Mouse (Mus musculus) testis, adult 2 months (tissue): ENCODE data around the gene Rdh7.

Source experiments
- CTCF ChIP-seq: fragments of 200-500 bp; IDR thresholded peaks from 2 replicates; pipeline ENCODE4 v1.5.1; 2012; ENCODE audit warnings: low read depth, mild to moderate bottlenecking, inconsistent platforms, low read length, moderate library complexity; ENCODE audit not compliant: control insufficient read depth, insufficient read depth, insufficient replicate concordance
- POLR2A ChIP-seq: fragments of 200-500 bp; IDR thresholded peaks from 2 replicates; pipeline ENCODE4 v1.6.1; 2012; ENCODE audit warnings: low read depth, mild to moderate bottlenecking, inconsistent platforms, low read length, moderate library complexity; ENCODE audit not compliant: control insufficient read depth

- TF ChIP-seq CTCF (no peak), POLR2A (no peak)
Observed at GRCm38 (mm10) chr10:127838539-127838938, 50.1 kb downstream of the Rdh7 start.
